8 mouse cellular contexts compared by ENCODE assay signal in genomic region chr2:32151660-32152366, GRCm38 (mm10). TPM values are rescaled to one million over a fixed set of nuclear protein-coding genes. Genes with fewer than 3 reads are reported as not detected.
A peak's percentile ranks its signal among the peaks of the same experiment; 100 is the strongest.
DNase-seq lines count a peak whose midpoint lies in the region; ATAC-seq lines count a peak whose summit lies in the region.

No protein-coding gene starts in this region.

- H3K4me1 ChIP-seq in erythroblast, embryonic 14.5 days (ENCODE audit: control insufficient read depth): peaks cover 63% of the 10 kb centered on the region
- peaks cover 44% of the 10 kb centered on the region for H3K4me1 ChIP-seq in intestine, embryonic 15.5 days (replicated peaks)

- peaks cover 7% of the 10 kb centered on the region for H3K36me3 ChIP-seq in erythroblast, embryonic 14.5 days (ENCODE audit: control insufficient read depth)
- no peaks in the 10 kb centered on the region for H3K36me3 ChIP-seq in intestine, embryonic 15.5 days

- H3K27me3 ChIP-seq in erythroblast, embryonic 14.5 days (ENCODE audit: control insufficient read depth): no peaks in the 10 kb centered on the region
- no peaks in the 10 kb centered on the region for H3K27me3 ChIP-seq in intestine, embryonic 15.5 days (replicated peaks)

- H3K27ac ChIP-seq in intestine, embryonic 15.5 days: peak overlapping the region; percentile 98

- DNase-seq in layer of hippocampus, postnatal 14 days (ENCODE audit: low spot score in 2 of 2): peak; percentile 52 to 53
- no peak for DNase-seq in layer of hippocampus, adult 9-11 months
- peak; percentile 51 for DNase-seq in MN1 (ENCODE audit: low spot score)
- peak; percentile 43 for DNase-seq in lung, postnatal 36 days
- DNase-seq in spleen, postnatal 4 days (ENCODE audit: low spot score in 2 of 2): peak; percentile 57 to 78
- no peak for DNase-seq in ovary, postnatal 10 days (ENCODE audit: low spot score)

- ATAC-seq in intestine, embryonic 15.5 days: no peak

- peak overlapping the region; percentile 97 for H3K9ac ChIP-seq in intestine, embryonic 15.5 days

- H3K4me2 ChIP-seq in intestine, embryonic 15.5 days (replicated peaks): peak overlapping the region; percentile 90

- peak overlapping the region; percentile 91 for H3K4me3 ChIP-seq in erythroblast, embryonic 14.5 days (replicated peaks)
- H3K4me3 ChIP-seq in intestine, embryonic 15.5 days (replicated peaks): peak overlapping the region; percentile 88

- no peaks in the 10 kb centered on the region for H3K9me3 ChIP-seq in erythroblast, embryonic 14.5 days (ENCODE audit: control insufficient read depth, low read length)
- H3K9me3 ChIP-seq in intestine, embryonic 15.5 days: no peaks in the 10 kb centered on the region

- under 1% methylated on average over 22 of the region's 22 CpGs for WGBS in intestine, embryonic 15.5 days

RNA-seq across cellular contexts. Expression of gene Prrc2b, which starts 0.9 kb away (rescaled TPM):
- 100 to 1,000 TPM; 253 to 268 TPM for total RNA-seq in layer of hippocampus, postnatal 14 days (2021)
- polyA plus RNA-seq in erythroblast, embryonic 14.5 days (2012): 1.2 TPM in 2 replicates
- polyA plus RNA-seq in intestine, embryonic 15.5 days (2015; fragmentation: Nextera tagmentation; extraction: Ambion mirVana): 32.5 and 36.1 TPM in 2 replicates

RNA-seq across cellular contexts. Expression of gene Plpp7, which starts 56.5 kb away (rescaled TPM):
- 10 to 100 TPM; 20.2 to 21.5 TPM for total RNA-seq in layer of hippocampus, postnatal 14 days (2021)
- polyA plus RNA-seq in erythroblast, embryonic 14.5 days (2012): 0.32 and 0.48 TPM in 2 replicates
- polyA plus RNA-seq in intestine, embryonic 15.5 days (2015; fragmentation: Nextera tagmentation; extraction: Ambion mirVana): 4.3 and 4.5 TPM in 2 replicates

Comparison
In these comparisons a context has a peak if more than half of its experiments do, and no peak if none do; other contexts are left out.
1. DNase-seq: peak in layer of hippocampus, postnatal 14 days (2 of 2), MN1 (single experiment), lung, postnatal 36 days (single experiment) and spleen, postnatal 4 days (2 of 2); none in layer of hippocampus, adult 9-11 months (single experiment) and ovary, postnatal 10 days (single experiment).
2. RNA of gene Prrc2b, which starts 0.9 kb away (polyA plus RNA-seq): 32.5 to 36.1 TPM in intestine, embryonic 15.5 days; 1.2 TPM in erythroblast, embryonic 14.5 days; every median in the first group is over 10 times any median in the second.